Mouse (Mus musculus): ENCODE results near the gene Nod1. TPM values are rescaled to one million over a fixed set of nuclear protein-coding genes. Genes with fewer than 3 reads are reported as not detected.

Gene Nod1
- polyA plus RNA-seq, 2 experiments, result 1.5 to 1.9 TPM

GRCm38 (mm10) chr6:54940126-54940525, 32.3 kb downstream of the Nod1 start:
- Histone ChIP-seq H3K27me3 (ENCODE audit: control insufficient read depth, insufficient read depth, low read length) (no peaks in the 10 kb centered on the region; the same call in 1 of the 2 replicates), H3K27ac (no peak overlapping the region), H3K36me3 (replicated peaks; ENCODE audit: control insufficient read depth, insufficient read depth, low read depth) (no peaks in the 10 kb centered on the region), H3K4me1 (replicated peaks; ENCODE audit: control insufficient read depth in 2 of 2, insufficient read depth in 2 of 2, low read length in 1 of 2) (0 out of 4 replicates have a peak, but pooled peaks cover 0 to 2% of the 10 kb centered on the region in 2 experiments), H3K4me2 (ENCODE audit: low read depth) (no peak overlapping the region), H3K9ac (replicated peaks) (no peak overlapping the region), H3K4me3 (ENCODE audit: insufficient read depth in 1 of 2, low read depth in 2 of 2, low read length in 2 of 2) (no peak overlapping the region), H3K9me3 (ENCODE audit: control insufficient read depth, low read length) (no peaks in the 10 kb centered on the region)
- WGBS (ENCODE audit: insufficient replicate concordance), result 42% methylated on average over 7 of the region's 7 CpGs
- ATAC-seq (ENCODE audit: insufficient read depth) (no peak), DNase-seq (ENCODE audit: low read depth in 3 of 3, low spot score in 3 of 3) (no peak)
- no peak for TF ChIP-seq CTCF (IDR thresholded peaks at IDR 0.05; ENCODE audit: low read depth)
- no peak for TF ChIP-seq EP300 (IDR thresholded peaks at IDR 0.05; ENCODE audit: low read depth)

GRCm38 (mm10) chr6:54939631-54940030, 32.8 kb downstream of the Nod1 start:
- Histone ChIP-seq H3K36me3 (replicated peaks; ENCODE audit: control insufficient read depth, insufficient read depth, low read depth) (no peaks in the 10 kb centered on the region), H3K9ac (replicated peaks) (no peak overlapping the region), H3K4me3 (ENCODE audit: insufficient read depth in 1 of 2, low read depth in 2 of 2, low read length in 2 of 2) (no peak overlapping the region), H3K4me1 (replicated peaks; ENCODE audit: control insufficient read depth in 2 of 2, insufficient read depth in 2 of 2, low read length in 1 of 2) (0 out of 4 replicates have a peak, but pooled peaks cover 0 to 2% of the 10 kb centered on the region in 2 experiments), H3K4me2 (ENCODE audit: low read depth) (no peak overlapping the region), H3K9me3 (ENCODE audit: control insufficient read depth, low read length) (no peaks in the 10 kb centered on the region), H3K27ac (no peak overlapping the region), H3K27me3 (ENCODE audit: control insufficient read depth, insufficient read depth, low read length) (no peaks in the 10 kb centered on the region; the same call in 1 of the 2 replicates)
- DNase-seq (ENCODE audit: low read depth in 3 of 3, low spot score in 3 of 3), result no peak
- TF ChIP-seq EP300 (IDR thresholded peaks at IDR 0.05; ENCODE audit: low read depth) (no peak), CTCF (IDR thresholded peaks at IDR 0.05; ENCODE audit: low read depth) (no peak)
- 13% methylated on average over 4 of the region's 4 CpGs for WGBS (ENCODE audit: insufficient replicate concordance)
- no peak for ATAC-seq (ENCODE audit: insufficient read depth)

DNA sequence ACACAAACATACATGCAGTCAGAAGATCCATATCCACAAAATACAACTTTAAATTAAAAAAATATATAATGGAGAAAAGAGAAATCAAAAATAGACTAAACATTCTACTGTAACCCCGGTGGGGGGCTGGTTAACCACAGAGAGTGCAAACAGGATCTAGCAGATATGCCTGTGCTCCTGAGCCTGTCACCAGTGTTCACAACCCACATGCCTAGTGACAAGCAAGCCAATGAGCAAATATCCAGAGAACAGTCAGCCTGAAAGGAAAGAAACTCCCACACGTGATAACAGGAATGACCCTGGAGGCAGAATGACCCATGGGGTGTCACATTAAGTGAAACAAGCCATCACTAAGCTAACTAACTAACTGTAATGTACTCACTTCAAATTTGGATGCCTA, 35.9 kb downstream of the Nod1 start:
- H3K4me2 ChIP-seq (ENCODE audit: low read depth), result no peak overlapping the region
- 0 out of 4 replicates have a peak, but pooled peaks cover 0 to 2% of the 10 kb centered on the region in 2 experiments for H3K4me1 ChIP-seq (replicated peaks; ENCODE audit: control insufficient read depth in 2 of 2, insufficient read depth in 2 of 2, low read length in 1 of 2)
- no peak for DNase-seq (ENCODE audit: low read depth in 3 of 3, low spot score in 3 of 3)
- H3K36me3 ChIP-seq (replicated peaks; ENCODE audit: control insufficient read depth, insufficient read depth, low read depth), result no peaks in the 10 kb centered on the region
- no peaks in the 10 kb centered on the region for H3K9me3 ChIP-seq (ENCODE audit: control insufficient read depth, low read length)
- no peaks in the 10 kb centered on the region for H3K27me3 ChIP-seq (ENCODE audit: control insufficient read depth, insufficient read depth, low read length)
- WGBS (ENCODE audit: insufficient replicate concordance), result 14% methylated on average over 2 of the region's 2 CpGs
- ATAC-seq (ENCODE audit: insufficient read depth), result no peak
- H3K27ac ChIP-seq, result no peak overlapping the region
- no peak overlapping the region for H3K9ac ChIP-seq (replicated peaks)
- TF ChIP-seq CTCF (IDR thresholded peaks at IDR 0.05; ENCODE audit: low read depth) (no peak), EP300 (IDR thresholded peaks at IDR 0.05; ENCODE audit: low read depth) (no peak)
- H3K4me3 ChIP-seq (ENCODE audit: insufficient read depth in 1 of 2, low read depth in 2 of 2, low read length in 2 of 2), result no peak overlapping the region

- Histone ChIP-seq H3K4me2 (ENCODE audit: low read depth) (no peak overlapping the region), H3K4me3 (ENCODE audit: insufficient read depth in 1 of 2, low read depth in 2 of 2, low read length in 2 of 2) (no peak overlapping the region), H3K27me3 (ENCODE audit: control insufficient read depth, insufficient read depth, low read length) (no peaks in the 10 kb centered on the region), H3K27ac (no peak overlapping the region), H3K9me3 (ENCODE audit: control insufficient read depth, low read length) (no peaks in the 10 kb centered on the region), H3K9ac (replicated peaks) (no peak overlapping the region), H3K4me1 (replicated peaks; ENCODE audit: control insufficient read depth in 2 of 2, insufficient read depth in 2 of 2, low read length in 1 of 2) (0 out of 4 replicates have a peak, but pooled peaks cover 0 to under 1% of the 10 kb centered on the region in 2 experiments), H3K36me3 (replicated peaks; ENCODE audit: control insufficient read depth, insufficient read depth, low read depth) (no peaks in the 10 kb centered on the region)
- no peak for TF ChIP-seq EP300 (IDR thresholded peaks at IDR 0.05; ENCODE audit: low read depth)
- no peak for DNase-seq (ENCODE audit: low read depth in 3 of 3, low spot score in 3 of 3)
- 65% methylated on average over 5 of the region's 5 CpGs for WGBS (ENCODE audit: insufficient replicate concordance)
- ATAC-seq (ENCODE audit: insufficient read depth), result no peak
Measured at GRCm38 (mm10) chr6:54934930-54935329, 37.5 kb downstream of the Nod1 start.

- no peak overlapping the region for H3K4me2 ChIP-seq (ENCODE audit: low read depth)
- TF ChIP-seq EP300 (IDR thresholded peaks at IDR 0.05; ENCODE audit: low read depth) (no peak), CTCF (IDR thresholded peaks at IDR 0.05; ENCODE audit: low read depth) (no peak)
- no peak for ATAC-seq (ENCODE audit: insufficient read depth)
Measured at GRCm38 (mm10) chr6:54934313-54934712, 38.1 kb downstream of the Nod1 start.

More at GRCm38 (mm10) chr6:54934313-54934712, 38.1 kb downstream of the Nod1 start:
- Histone ChIP-seq H3K4me3 (ENCODE audit: insufficient read depth in 1 of 2, low read depth in 2 of 2, low read length in 2 of 2) (no peak overlapping the region), H3K4me1 (replicated peaks; ENCODE audit: control insufficient read depth in 2 of 2, insufficient read depth in 2 of 2, low read length in 1 of 2) (no peaks in the 10 kb centered on the region), H3K9me3 (ENCODE audit: control insufficient read depth, low read length) (no peaks in the 10 kb centered on the region), H3K27ac (no peak overlapping the region), H3K36me3 (replicated peaks; ENCODE audit: control insufficient read depth, insufficient read depth, low read depth) (no peaks in the 10 kb centered on the region), H3K9ac (replicated peaks) (no peak overlapping the region), H3K27me3 (ENCODE audit: control insufficient read depth, insufficient read depth, low read length) (no peaks in the 10 kb centered on the region)
- WGBS (ENCODE audit: insufficient replicate concordance), result 55% methylated on average over 8 of the region's 8 CpGs
- no peak for DNase-seq (ENCODE audit: low read depth in 3 of 3, low spot score in 3 of 3)

Measured in liver, embryonic 14.5 days (tissue).